Mouse (Mus musculus): ENCODE results near the gene Gatd1. TPM values are rescaled to one million over a fixed set of nuclear protein-coding genes. Genes with fewer than 3 reads are reported as not detected.
"Not testable (repeated sequence)": the region's sequence is repeated elsewhere in the genome, so short reads cannot be mapped to it uniquely, and the experiment has no call there.

Gene Gatd1
- polyA plus RNA-seq, 1 experiment from 2014 or later = 44.8 TPM

- not testable (repeated sequence) for H3K36me3 ChIP-seq (ENCODE audit: control insufficient read depth, insufficient read depth, low read length); H3K4me1 ChIP-seq (ENCODE audit: control insufficient read depth, insufficient read depth, low read length); H3K9ac ChIP-seq (replicated peaks; ENCODE audit: low read depth, low read length); ATAC-seq (ENCODE audit: low read depth); H3K27me3 ChIP-seq (ENCODE audit: control insufficient read depth, insufficient read depth, low read length); H3K4me3 ChIP-seq (ENCODE audit: low read depth, low read length); H3K4me2 ChIP-seq (ENCODE audit: low read depth, low read length); H3K9me3 ChIP-seq (ENCODE audit: control insufficient read depth, low read length); H3K27ac ChIP-seq (ENCODE audit: low read depth, low read length)
- WGBS = 96% methylated on average over 7 of the region's 7 CpGs
These were observed 6.3 kb downstream of the Gatd1 start for GRCm38 (mm10) chr7:141407670-141408069.

GRCm38 (mm10) chr7:141405466-141405865 lies 8.5 kb downstream of the Gatd1 start:
- Histone ChIP-seq H3K27me3 (ENCODE audit: control insufficient read depth, insufficient read depth, low read length) (no peaks in the 10 kb centered on the region), H3K9ac (replicated peaks; ENCODE audit: low read depth, low read length) (no peak overlapping the region), H3K4me2 (ENCODE audit: low read depth, low read length) (no peak overlapping the region), H3K36me3 (ENCODE audit: control insufficient read depth, insufficient read depth, low read length) (peaks cover 23% of the 10 kb centered on the region), H3K4me1 (ENCODE audit: control insufficient read depth, insufficient read depth, low read length) (peaks cover 2% of the 10 kb centered on the region; the same call in 1 of the 2 replicates), H3K27ac (ENCODE audit: low read depth, low read length) (no peak overlapping the region), H3K4me3 (ENCODE audit: low read depth, low read length) (no peak overlapping the region), H3K9me3 (ENCODE audit: control insufficient read depth, low read length) (no peaks in the 10 kb centered on the region)
- no peak for ATAC-seq (ENCODE audit: low read depth)
- 87% methylated on average over 4 of the region's 4 CpGs for WGBS

GRCm38 (mm10) chr7:141403305-141403704 lies 10.6 kb downstream of the Gatd1 start:
- Histone ChIP-seq H3K4me1 (ENCODE audit: control insufficient read depth, insufficient read depth, low read length) (no peaks in the 10 kb centered on the region), H3K9me3 (ENCODE audit: control insufficient read depth, low read length) (no peaks in the 10 kb centered on the region), H3K27ac (ENCODE audit: low read depth, low read length) (no peak overlapping the region), H3K9ac (replicated peaks; ENCODE audit: low read depth, low read length) (no peak overlapping the region), H3K4me2 (ENCODE audit: low read depth, low read length) (no peak overlapping the region), H3K36me3 (ENCODE audit: control insufficient read depth, insufficient read depth, low read length) (peaks cover 38% of the 10 kb centered on the region), H3K27me3 (ENCODE audit: control insufficient read depth, insufficient read depth, low read length) (no peaks in the 10 kb centered on the region), H3K4me3 (ENCODE audit: low read depth, low read length) (no peak overlapping the region)
- ATAC-seq (ENCODE audit: low read depth) = peak; percentile 41; the same call in 1 of the 2 replicates
- 45% methylated on average over 5 of the region's 5 CpGs for WGBS

DNA sequence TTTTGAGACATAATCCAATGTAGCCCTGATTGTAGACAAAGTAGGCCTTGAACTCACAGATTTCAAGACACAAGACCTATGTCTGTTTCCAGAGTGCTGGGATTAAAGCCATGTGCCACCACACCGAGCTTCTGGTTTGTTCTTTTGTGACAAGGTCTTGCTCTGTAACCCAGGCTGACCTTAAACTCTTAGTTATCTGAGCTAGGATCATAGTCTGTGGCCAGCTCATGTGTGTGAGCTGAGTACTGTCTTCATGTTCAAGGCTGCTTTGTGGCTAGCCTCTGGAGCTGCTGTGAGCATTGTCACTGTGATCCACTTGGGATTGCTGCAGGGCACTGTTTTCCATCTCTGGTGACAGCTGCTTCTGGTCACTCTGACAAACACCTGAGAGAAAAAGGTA lies 18.6 kb downstream of the Gatd1 start:
- ATAC-seq (ENCODE audit: low read depth) = no peak
- Histone ChIP-seq H3K27me3 (ENCODE audit: control insufficient read depth, insufficient read depth, low read length) (no peaks in the 10 kb centered on the region), H3K4me3 (ENCODE audit: low read depth, low read length) (no peak overlapping the region), H3K9me3 (ENCODE audit: control insufficient read depth, low read length) (no peaks in the 10 kb centered on the region), H3K4me1 (ENCODE audit: control insufficient read depth, insufficient read depth, low read length) (peaks cover 8% of the 10 kb centered on the region), H3K9ac (replicated peaks; ENCODE audit: low read depth, low read length) (no peak overlapping the region), H3K27ac (ENCODE audit: low read depth, low read length) (no peak overlapping the region), H3K4me2 (ENCODE audit: low read depth, low read length) (no peak overlapping the region), H3K36me3 (ENCODE audit: control insufficient read depth, insufficient read depth, low read length) (peaks cover 29% of the 10 kb centered on the region)
- 79% methylated on average over 1 of the region's 1 CpGs for WGBS

- Histone ChIP-seq H3K27me3 (ENCODE audit: control insufficient read depth, insufficient read depth, low read length) (no peaks in the 10 kb centered on the region), H3K4me2 (ENCODE audit: low read depth, low read length) (no peak overlapping the region), H3K36me3 (ENCODE audit: control insufficient read depth, insufficient read depth, low read length) (peaks cover 23% of the 10 kb centered on the region), H3K9me3 (ENCODE audit: control insufficient read depth, low read length) (no peaks in the 10 kb centered on the region), H3K4me1 (ENCODE audit: control insufficient read depth, insufficient read depth, low read length) (peaks cover 8% of the 10 kb centered on the region), H3K4me3 (ENCODE audit: low read depth, low read length) (no peak overlapping the region), H3K9ac (replicated peaks; ENCODE audit: low read depth, low read length) (no peak overlapping the region), H3K27ac (ENCODE audit: low read depth, low read length) (no peak overlapping the region)
- no peak for ATAC-seq (ENCODE audit: low read depth)
- 28% methylated on average over 6 of the region's 6 CpGs for WGBS
These were observed 19.2 kb downstream of the Gatd1 start for GRCm38 (mm10) chr7:141394771-141395170.

DNA sequence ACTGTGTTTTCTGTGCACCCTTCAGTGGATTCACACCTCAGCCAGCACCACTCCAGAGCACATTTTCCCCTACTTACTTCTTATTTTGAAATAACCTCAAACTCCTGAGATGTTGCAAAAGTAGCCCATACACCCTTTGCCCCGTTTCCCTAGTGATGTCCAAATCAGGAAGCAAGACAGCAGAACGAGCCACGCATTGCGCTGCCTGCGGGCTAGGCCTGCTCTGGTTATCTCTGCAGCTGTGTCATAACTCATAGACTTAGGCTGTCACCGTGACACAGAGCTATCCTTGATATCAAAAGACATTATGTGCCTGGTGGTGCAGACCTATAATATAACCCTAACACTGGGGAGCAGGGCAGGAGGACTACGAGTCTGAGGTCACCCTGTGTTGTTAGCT lies 19.8 kb downstream of the Gatd1 start:
- WGBS = 91% methylated on average over 7 of the region's 7 CpGs
- no peak overlapping the region for H3K27ac ChIP-seq (ENCODE audit: low read depth, low read length)
- ATAC-seq (ENCODE audit: low read depth) = no peak
- peaks cover 8% of the 10 kb centered on the region for H3K4me1 ChIP-seq (ENCODE audit: control insufficient read depth, insufficient read depth, low read length)
- no peak overlapping the region for H3K4me3 ChIP-seq (ENCODE audit: low read depth, low read length)
- no peaks in the 10 kb centered on the region for H3K27me3 ChIP-seq (ENCODE audit: control insufficient read depth, insufficient read depth, low read length)
- H3K36me3 ChIP-seq (ENCODE audit: control insufficient read depth, insufficient read depth, low read length) = peaks cover 18% of the 10 kb centered on the region
- no peak overlapping the region for H3K9ac ChIP-seq (replicated peaks; ENCODE audit: low read depth, low read length)
- H3K9me3 ChIP-seq (ENCODE audit: control insufficient read depth, low read length) = no peaks in the 10 kb centered on the region
- H3K4me2 ChIP-seq (ENCODE audit: low read depth, low read length) = no peak overlapping the region

DNA sequence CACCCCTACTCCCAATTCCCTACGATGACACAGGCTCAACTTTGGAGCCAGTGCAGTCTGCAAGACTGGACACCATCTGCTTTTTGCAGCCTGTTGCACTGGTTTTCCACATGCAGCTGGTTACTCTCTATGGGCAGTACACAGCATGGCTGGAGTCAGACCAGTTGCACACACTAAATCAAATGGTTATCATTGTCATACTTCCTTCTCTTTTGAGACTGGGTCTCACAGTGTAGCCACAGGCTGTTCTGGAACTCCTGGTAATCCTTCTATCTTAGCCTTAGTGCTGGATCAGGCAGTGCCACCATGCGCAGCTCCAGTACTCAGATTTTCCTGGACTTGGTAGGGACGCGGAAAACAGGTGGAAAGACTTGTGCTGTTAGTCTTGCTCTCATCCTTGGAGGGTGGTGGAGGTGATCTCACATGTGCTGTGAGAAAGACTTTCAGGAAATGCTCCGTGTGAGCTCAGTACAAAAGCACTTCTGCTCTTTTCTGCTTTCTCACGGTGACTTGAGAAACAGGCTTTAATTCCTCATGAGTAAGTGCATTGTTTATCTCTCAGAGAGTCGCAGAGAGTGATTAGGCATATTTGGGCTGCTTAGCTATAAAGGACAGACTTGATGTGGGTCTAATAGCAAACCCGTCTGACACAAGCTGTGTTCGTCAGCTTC lies 21.2 kb downstream of the Gatd1 start:
- H3K27me3 ChIP-seq (ENCODE audit: control insufficient read depth, insufficient read depth, low read length) = no peaks in the 10 kb centered on the region
- peak overlapping the region; percentile 66 for H3K9ac ChIP-seq (replicated peaks; ENCODE audit: low read depth, low read length)
- H3K4me2 ChIP-seq (ENCODE audit: low read depth, low read length) = peak overlapping the region; percentile 68
- peaks cover 8% of the 10 kb centered on the region for H3K4me1 ChIP-seq (ENCODE audit: control insufficient read depth, insufficient read depth, low read length)
- no peaks in the 10 kb centered on the region for H3K9me3 ChIP-seq (ENCODE audit: control insufficient read depth, low read length)
- H3K4me3 ChIP-seq (ENCODE audit: low read depth, low read length) = peak overlapping the region; percentile 68
- WGBS = 24% methylated on average over 9 of the region's 9 CpGs
- no peak for ATAC-seq (ENCODE audit: low read depth)
- H3K27ac ChIP-seq (ENCODE audit: low read depth, low read length) = peak overlapping the region; percentile 77; the same call in 1 of the 2 replicates
- peaks cover 6% of the 10 kb centered on the region for H3K36me3 ChIP-seq (ENCODE audit: control insufficient read depth, insufficient read depth, low read length)

DNA sequence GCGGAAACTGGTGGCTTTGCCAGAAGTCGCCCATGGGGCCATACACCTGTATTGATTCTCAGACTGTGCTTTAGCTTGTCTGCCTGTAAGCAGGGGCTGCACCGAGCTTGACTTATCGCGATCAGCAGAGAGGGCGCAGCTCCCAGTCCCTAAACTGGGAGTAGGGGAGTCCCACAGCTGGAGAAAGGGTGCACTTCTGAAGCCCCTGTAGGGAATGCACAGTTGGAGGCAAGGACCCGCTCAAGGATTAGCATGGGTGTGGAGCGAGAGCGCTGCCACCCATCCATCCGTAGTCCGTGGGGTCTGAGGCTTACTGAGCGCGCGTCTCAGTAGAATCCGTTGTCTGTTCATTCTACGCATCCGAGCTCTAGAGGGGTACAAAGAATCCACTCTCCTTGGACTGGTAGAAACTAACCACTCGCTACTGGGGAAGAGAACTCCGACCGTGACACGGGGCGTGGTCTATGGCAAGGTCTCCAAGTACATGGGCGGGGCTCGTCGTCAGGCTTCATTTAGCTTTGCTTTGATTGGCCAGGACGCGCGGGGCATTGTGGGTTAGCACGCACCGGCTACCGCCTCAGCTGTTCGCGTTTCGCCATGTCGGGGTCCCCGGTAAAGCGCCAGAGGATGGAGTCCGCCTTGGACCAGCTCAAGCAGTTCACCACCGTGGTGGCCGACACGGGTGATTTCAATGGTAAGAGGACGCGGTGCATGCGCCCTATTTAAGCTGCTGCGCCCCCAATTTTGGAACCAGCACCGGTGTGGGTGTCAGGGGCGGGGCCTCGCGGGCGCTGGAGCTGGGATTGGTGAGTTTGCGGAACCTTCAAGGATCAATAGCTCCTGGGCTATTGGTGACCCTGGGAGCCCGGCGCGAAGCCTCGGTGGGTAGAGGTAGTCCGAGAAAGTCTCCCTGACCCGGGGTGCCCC lies 22.0 kb downstream of the Gatd1 start, which contains the start of gene Taldo1:
Gene Taldo1, plus strand, starts transcription at position 575 of the 927 bp plus-strand sequence.
- peak within 1 kb of the TSS; percentile 68 for H3K4me3 ChIP-seq (ENCODE audit: low read depth, low read length)
- peaks cover 8% of the 10 kb centered on the region for H3K4me1 ChIP-seq (ENCODE audit: control insufficient read depth, insufficient read depth, low read length)
- no peaks in the 10 kb centered on the region for H3K9me3 ChIP-seq (ENCODE audit: control insufficient read depth, low read length)
- peak within 1 kb of the TSS; percentile 68 for H3K4me2 ChIP-seq (ENCODE audit: low read depth, low read length)
- no peaks in the 10 kb centered on the region for H3K27me3 ChIP-seq (ENCODE audit: control insufficient read depth, insufficient read depth, low read length)
- H3K27ac ChIP-seq (ENCODE audit: low read depth, low read length) = peak within 1 kb of the TSS; percentile 77
- WGBS = under 1% methylated on average over 57 of the region's 57 CpGs
- H3K9ac ChIP-seq (replicated peaks; ENCODE audit: low read depth, low read length) = peak within 1 kb of the TSS; percentile 66
- ATAC-seq (ENCODE audit: low read depth) = peak; percentile 95
- peaks cover 6% of the 10 kb centered on the region for H3K36me3 ChIP-seq (ENCODE audit: control insufficient read depth, insufficient read depth, low read length)
